Mouse (Mus musculus): ENCODE data around the gene Dab1. TPM values are rescaled to one million over a fixed set of nuclear protein-coding genes. Genes with fewer than 3 reads are reported as not detected.
A peak's percentile ranks its signal among the peaks of the same experiment; 100 is the strongest.

The Dab1 gene
- polyA plus RNA-seq, 1 experiment from 2014 or later: 3.0 TPM

DNA sequence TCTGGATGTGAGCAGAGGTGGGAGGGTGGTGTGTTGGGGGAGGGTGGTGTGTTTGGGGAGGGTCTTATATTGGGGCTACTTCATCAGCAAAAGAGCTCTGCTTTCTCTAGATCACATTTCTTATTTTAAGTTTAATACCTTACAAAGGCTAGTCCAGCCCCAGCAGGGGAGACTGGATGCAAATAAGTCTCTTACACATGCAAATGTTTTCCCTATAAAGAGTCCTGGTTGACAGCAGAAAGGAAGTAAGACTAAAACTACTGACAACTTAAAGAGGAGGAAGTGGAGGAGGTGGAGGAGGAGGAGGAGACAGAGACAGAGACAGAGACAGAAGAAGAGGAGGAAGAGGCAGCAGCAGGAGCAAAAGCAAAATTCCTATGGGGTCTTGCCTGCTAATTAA is 885.8 kb downstream of the Dab1 start:
- no peak overlapping the region for H3K4me2 ChIP-seq (ENCODE audit: low read depth, low read length)
- no peaks in the 10 kb centered on the region for H3K4me1 ChIP-seq (replicated peaks; ENCODE audit: control insufficient read depth, insufficient read depth, low read length)
- H3K27me3 ChIP-seq (ENCODE audit: control insufficient read depth, insufficient read depth, low read depth, low read length): no peaks in the 10 kb centered on the region
- no peak overlapping the region for H3K27ac ChIP-seq (ENCODE audit: low read length)
- ATAC-seq (ENCODE audit: low read depth): no peak
- H3K9me3 ChIP-seq (ENCODE audit: control insufficient read depth, low read length): no peaks in the 10 kb centered on the region
- H3K4me3 ChIP-seq (ENCODE audit: low read length): no peak overlapping the region
- H3K9ac ChIP-seq (ENCODE audit: low read length): no peak overlapping the region
- no peaks in the 10 kb centered on the region for H3K36me3 ChIP-seq (ENCODE audit: control insufficient read depth, insufficient read depth, low read length)

DNA sequence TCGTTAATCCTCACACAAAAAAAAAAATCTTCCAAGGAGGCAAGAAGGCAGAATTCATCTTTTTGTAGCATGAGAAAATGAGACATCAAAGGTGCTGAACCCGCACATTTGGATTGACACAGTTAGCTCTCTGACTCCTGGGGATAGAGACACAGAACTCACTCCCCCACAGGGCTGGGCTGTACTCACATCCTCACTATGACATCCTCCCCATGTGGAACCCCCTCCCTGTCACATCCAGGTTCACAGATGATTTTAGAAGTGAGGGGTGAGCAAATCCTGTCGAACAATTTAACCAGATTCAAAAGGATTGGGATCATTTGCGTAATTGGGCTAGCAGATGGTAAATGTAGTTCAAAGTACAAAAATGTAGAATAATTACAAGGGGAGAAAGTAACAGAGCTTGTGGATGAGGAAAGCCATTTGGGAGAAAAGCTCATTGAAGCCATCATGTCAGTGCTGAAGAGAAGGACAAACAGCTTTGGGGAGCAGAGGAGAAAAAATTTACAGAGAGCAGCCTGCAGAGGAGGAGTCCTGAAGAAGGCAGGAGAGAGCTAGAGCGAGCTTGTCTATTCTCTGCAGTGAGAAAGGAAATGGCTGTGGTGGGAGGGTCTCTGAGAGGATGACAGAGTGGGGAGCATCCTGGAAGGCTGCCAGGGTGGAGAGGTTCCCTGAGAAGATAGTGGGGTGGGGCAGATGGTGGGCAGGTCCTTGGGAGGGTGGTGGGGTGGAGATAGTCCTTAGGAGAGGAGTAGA is 890.2 kb downstream of the Dab1 start:
- no peak overlapping the region for H3K4me3 ChIP-seq (ENCODE audit: low read length)
- H3K9me3 ChIP-seq (ENCODE audit: control insufficient read depth, low read length): no peaks in the 10 kb centered on the region
- 56% methylated on average over 5 of the region's 5 CpGs for WGBS
- no peak overlapping the region for H3K4me2 ChIP-seq (ENCODE audit: low read depth, low read length)
- no peaks in the 10 kb centered on the region for H3K4me1 ChIP-seq (replicated peaks; ENCODE audit: control insufficient read depth, insufficient read depth, low read length)
- ATAC-seq (ENCODE audit: low read depth): peak; percentile 23; the same call in 1 of the 2 replicates
- no peak overlapping the region for H3K9ac ChIP-seq (ENCODE audit: low read length)
- H3K27me3 ChIP-seq (ENCODE audit: control insufficient read depth, insufficient read depth, low read depth, low read length): no peaks in the 10 kb centered on the region
- no peak overlapping the region for H3K27ac ChIP-seq (ENCODE audit: low read length)
- no peaks in the 10 kb centered on the region for H3K36me3 ChIP-seq (ENCODE audit: control insufficient read depth, insufficient read depth, low read length)

DNA sequence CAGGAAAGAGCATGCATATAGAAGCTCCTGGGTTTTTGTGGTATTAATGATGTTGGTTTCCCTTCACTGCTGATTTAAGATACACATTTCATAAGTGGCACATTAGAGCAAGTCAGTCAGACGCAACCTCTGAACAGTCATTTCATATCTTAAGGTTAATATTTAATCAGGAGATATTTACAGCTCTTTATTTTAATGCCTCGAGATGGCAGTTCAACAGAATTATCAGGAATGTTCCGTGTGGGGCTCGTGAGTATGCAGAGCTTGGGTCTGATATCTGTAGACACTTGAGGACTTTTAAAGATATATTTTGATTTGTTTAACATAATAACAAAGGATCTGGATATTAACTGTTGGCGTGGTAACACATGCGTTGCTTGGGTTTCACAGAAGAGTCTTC is 892.7 kb downstream of the Dab1 start:
- H3K27me3 ChIP-seq (ENCODE audit: control insufficient read depth, insufficient read depth, low read depth, low read length): no peaks in the 10 kb centered on the region
- ATAC-seq (ENCODE audit: low read depth): no peak
- 45% methylated on average over 6 of the region's 6 CpGs for WGBS

DNA sequence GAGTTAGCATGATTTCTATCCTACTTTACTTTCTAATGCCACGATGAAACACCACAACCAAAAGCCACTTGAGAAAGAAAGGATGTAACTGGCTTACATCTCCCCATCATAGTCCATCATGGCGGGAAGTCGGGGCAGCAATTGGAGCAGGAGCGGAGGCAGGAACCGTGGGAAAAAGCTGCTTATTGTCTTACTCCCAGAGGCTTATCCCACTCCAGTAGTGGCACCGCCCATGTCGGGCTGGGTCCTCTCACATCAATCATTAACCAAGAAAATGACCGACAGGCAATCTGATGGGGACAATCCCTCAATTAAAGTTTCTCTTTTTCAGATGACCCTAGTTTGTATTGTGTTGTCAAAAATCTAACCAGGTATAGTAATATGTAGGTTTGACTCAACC is 893.4 kb downstream of the Dab1 start:
- no peak overlapping the region for H3K4me2 ChIP-seq (ENCODE audit: low read depth, low read length)
- no peaks in the 10 kb centered on the region for H3K36me3 ChIP-seq (ENCODE audit: control insufficient read depth, insufficient read depth, low read length)
- H3K27ac ChIP-seq (ENCODE audit: low read length): no peak overlapping the region
- H3K4me1 ChIP-seq (replicated peaks; ENCODE audit: control insufficient read depth, insufficient read depth, low read length): no peaks in the 10 kb centered on the region
- ATAC-seq (ENCODE audit: low read depth): no peak
- WGBS: 76% methylated on average over 8 of the region's 8 CpGs
- H3K4me3 ChIP-seq (ENCODE audit: low read length): no peak overlapping the region
- H3K9me3 ChIP-seq (ENCODE audit: control insufficient read depth, low read length): no peaks in the 10 kb centered on the region
- H3K27me3 ChIP-seq (ENCODE audit: control insufficient read depth, insufficient read depth, low read depth, low read length): no peaks in the 10 kb centered on the region
- no peak overlapping the region for H3K9ac ChIP-seq (ENCODE audit: low read length)

More for the DNA sequence above, 892.7 kb downstream of the Dab1 start:
- Histone ChIP-seq H3K4me3 (ENCODE audit: low read length) (no peak overlapping the region), H3K9me3 (ENCODE audit: control insufficient read depth, low read length) (no peaks in the 10 kb centered on the region), H3K27ac (ENCODE audit: low read length) (no peak overlapping the region), H3K36me3 (ENCODE audit: control insufficient read depth, insufficient read depth, low read length) (no peaks in the 10 kb centered on the region), H3K9ac (ENCODE audit: low read length) (no peak overlapping the region), H3K4me1 (replicated peaks; ENCODE audit: control insufficient read depth, insufficient read depth, low read length) (no peaks in the 10 kb centered on the region), H3K4me2 (ENCODE audit: low read depth, low read length) (no peak overlapping the region)

DNA sequence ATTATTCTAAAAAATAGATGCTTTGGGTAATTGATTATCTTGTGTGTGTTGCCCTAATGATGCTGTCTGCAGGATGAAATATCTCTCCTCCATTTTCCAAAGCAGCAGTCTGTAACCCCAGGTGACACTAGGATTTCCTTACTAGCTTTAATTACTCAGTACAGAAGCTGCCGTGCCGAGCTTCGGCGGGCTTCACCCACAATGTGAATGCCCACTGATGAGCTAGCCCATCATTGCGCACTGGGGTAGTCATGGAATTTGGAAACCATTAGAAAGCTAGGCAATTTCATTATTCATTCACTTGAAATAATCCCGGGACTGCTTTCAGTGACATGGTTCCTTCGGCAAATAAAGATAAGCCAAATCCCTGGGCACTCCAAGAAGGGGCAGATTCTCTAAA is 894.5 kb downstream of the Dab1 start:
- Histone ChIP-seq H3K27me3 (ENCODE audit: control insufficient read depth, insufficient read depth, low read depth, low read length) (no peaks in the 10 kb centered on the region), H3K9ac (ENCODE audit: low read length) (no peak overlapping the region), H3K4me3 (ENCODE audit: low read length) (no peak overlapping the region), H3K4me1 (replicated peaks; ENCODE audit: control insufficient read depth, insufficient read depth, low read length) (no peaks in the 10 kb centered on the region), H3K9me3 (ENCODE audit: control insufficient read depth, low read length) (no peaks in the 10 kb centered on the region), H3K4me2 (ENCODE audit: low read depth, low read length) (no peak overlapping the region), H3K27ac (ENCODE audit: low read length) (no peak overlapping the region), H3K36me3 (ENCODE audit: control insufficient read depth, insufficient read depth, low read length) (no peaks in the 10 kb centered on the region)
- 74% methylated on average over 7 of the region's 7 CpGs for WGBS
- ATAC-seq (ENCODE audit: low read depth): no peak

DNA sequence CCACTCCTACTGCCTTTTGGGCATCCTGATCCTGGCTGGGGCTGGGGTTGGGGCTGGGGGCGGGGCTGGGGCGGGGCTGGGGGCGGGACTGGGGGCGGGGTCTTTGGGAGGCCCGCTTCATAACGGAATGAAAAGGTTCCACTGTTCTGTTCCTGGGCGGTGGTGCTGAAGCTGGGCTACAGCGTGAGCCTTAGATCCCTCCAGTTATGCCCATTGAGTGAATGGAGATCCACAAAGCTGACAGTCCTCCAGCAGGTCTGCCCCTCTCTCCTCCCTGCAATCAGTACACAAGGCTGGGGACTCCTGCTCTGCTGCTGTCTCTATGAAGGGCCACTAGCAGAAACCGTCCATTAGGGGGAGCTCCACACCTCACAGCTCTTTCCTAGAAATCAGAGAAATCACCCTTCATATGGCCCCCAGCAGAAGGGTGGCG is 895.4 kb downstream of the Dab1 start:
- ATAC-seq (ENCODE audit: low read depth): peak; percentile 57; the same call in 1 of the 2 replicates
- Histone ChIP-seq H3K9me3 (ENCODE audit: control insufficient read depth, low read length) (no peaks in the 10 kb centered on the region), H3K4me3 (ENCODE audit: low read length) (no peak overlapping the region), H3K4me1 (replicated peaks; ENCODE audit: control insufficient read depth, insufficient read depth, low read length) (no peaks in the 10 kb centered on the region), H3K36me3 (ENCODE audit: control insufficient read depth, insufficient read depth, low read length) (no peaks in the 10 kb centered on the region), H3K27ac (ENCODE audit: low read length) (no peak overlapping the region), H3K4me2 (ENCODE audit: low read depth, low read length) (peak overlapping the region; percentile 40), H3K27me3 (ENCODE audit: control insufficient read depth, insufficient read depth, low read depth, low read length) (no peaks in the 10 kb centered on the region), H3K9ac (ENCODE audit: low read length) (no peak overlapping the region)
- WGBS: 7% methylated on average over 10 of the region's 10 CpGs

DNA sequence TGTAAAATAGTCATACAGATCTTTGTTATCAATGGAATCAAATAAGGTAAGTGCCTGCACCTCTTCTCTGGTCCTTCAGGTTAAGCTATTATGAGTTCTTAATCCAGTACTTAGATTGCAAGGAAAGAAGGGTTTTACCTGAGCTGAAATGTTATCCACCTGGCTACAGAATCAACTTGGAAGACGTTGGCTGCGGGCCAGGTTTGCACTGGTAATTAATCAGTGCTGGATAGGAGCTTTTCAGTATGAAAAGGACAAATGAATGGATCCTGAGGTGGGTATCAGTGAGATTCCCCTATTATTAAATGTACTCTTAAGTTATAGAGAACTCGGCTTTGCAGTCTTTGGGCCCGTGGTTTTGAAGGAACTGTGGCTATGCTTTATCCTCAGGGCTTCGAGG is 896.5 kb downstream of the Dab1 start:
- 51% methylated on average over 5 of the region's 5 CpGs for WGBS
- Histone ChIP-seq H3K27ac (ENCODE audit: low read length) (no peak overlapping the region), H3K9ac (ENCODE audit: low read length) (no peak overlapping the region), H3K27me3 (ENCODE audit: control insufficient read depth, insufficient read depth, low read depth, low read length) (no peaks in the 10 kb centered on the region), H3K9me3 (ENCODE audit: control insufficient read depth, low read length) (no peaks in the 10 kb centered on the region), H3K36me3 (ENCODE audit: control insufficient read depth, insufficient read depth, low read length) (no peaks in the 10 kb centered on the region), H3K4me2 (ENCODE audit: low read depth, low read length) (no peak overlapping the region), H3K4me3 (ENCODE audit: low read length) (no peak overlapping the region), H3K4me1 (replicated peaks; ENCODE audit: control insufficient read depth, insufficient read depth, low read length) (no peaks in the 10 kb centered on the region)
- no peak for ATAC-seq (ENCODE audit: low read depth)

DNA sequence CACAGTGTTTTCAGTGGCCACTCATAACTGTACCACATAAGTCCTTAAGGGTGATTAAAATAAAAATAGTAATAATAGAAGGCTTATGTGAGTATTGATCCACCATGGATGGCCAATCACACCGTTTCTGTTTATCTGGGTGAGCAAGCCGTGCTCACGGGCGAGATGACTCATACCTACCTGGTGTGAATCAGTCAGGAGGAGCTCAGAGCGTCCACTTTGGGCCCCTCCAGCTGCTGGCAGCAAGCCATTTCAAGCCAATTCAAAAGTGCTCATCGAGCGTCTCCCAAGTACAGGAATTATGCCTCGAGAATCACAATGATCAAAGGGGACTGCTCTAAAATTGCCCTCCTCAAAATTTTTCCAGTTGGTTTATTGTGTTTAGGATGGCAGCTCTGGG is 903.2 kb downstream of the Dab1 start:
- 31% methylated on average over 8 of the region's 8 CpGs for WGBS
- Histone ChIP-seq H3K4me1 (replicated peaks; ENCODE audit: control insufficient read depth, insufficient read depth, low read length) (0 out of 2 replicates have a peak, but pooled peaks cover 3% of the 10 kb centered on the region), H3K9ac (ENCODE audit: low read length) (no peak overlapping the region), H3K4me2 (ENCODE audit: low read depth, low read length) (no peak overlapping the region), H3K27me3 (ENCODE audit: control insufficient read depth, insufficient read depth, low read depth, low read length) (no peaks in the 10 kb centered on the region), H3K36me3 (ENCODE audit: control insufficient read depth, insufficient read depth, low read length) (no peaks in the 10 kb centered on the region), H3K9me3 (ENCODE audit: control insufficient read depth, low read length) (no peaks in the 10 kb centered on the region), H3K4me3 (ENCODE audit: low read length) (no peak overlapping the region), H3K27ac (ENCODE audit: low read length) (no peak overlapping the region)
- ATAC-seq (ENCODE audit: low read depth): no peak

DNA sequence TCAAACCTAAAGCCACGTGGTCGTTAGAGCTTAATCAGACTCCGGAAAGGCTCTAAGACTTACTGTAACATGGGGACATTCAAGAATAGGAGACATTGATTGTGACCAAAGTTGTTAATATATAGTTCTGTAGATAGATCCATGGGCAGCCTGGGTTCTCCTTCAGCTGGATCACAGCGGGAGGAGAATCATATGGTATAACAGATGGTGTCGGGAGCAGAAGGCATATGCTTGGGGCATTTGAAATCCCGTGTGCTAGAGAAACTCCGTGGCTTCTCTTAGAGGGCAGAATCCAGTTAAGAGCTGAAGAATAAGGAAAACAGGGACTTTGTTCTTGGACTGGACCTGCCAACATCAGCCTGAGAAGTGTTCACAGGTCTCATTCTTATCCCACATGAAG is 904.6 kb downstream of the Dab1 start:
- Histone ChIP-seq H3K9me3 (ENCODE audit: control insufficient read depth, low read length) (no peaks in the 10 kb centered on the region), H3K36me3 (ENCODE audit: control insufficient read depth, insufficient read depth, low read length) (no peaks in the 10 kb centered on the region), H3K27me3 (ENCODE audit: control insufficient read depth, insufficient read depth, low read depth, low read length) (no peaks in the 10 kb centered on the region), H3K4me1 (replicated peaks; ENCODE audit: control insufficient read depth, insufficient read depth, low read length) (0 out of 2 replicates have a peak, but pooled peaks cover 3% of the 10 kb centered on the region), H3K4me3 (ENCODE audit: low read length) (no peak overlapping the region), H3K4me2 (ENCODE audit: low read depth, low read length) (no peak overlapping the region), H3K27ac (ENCODE audit: low read length) (no peak overlapping the region), H3K9ac (ENCODE audit: low read length) (no peak overlapping the region)
- 83% methylated on average over 7 of the region's 7 CpGs for WGBS
- ATAC-seq (ENCODE audit: low read depth): no peak
